Mouse (Mus musculus): ENCODE results near the gene Nipsnap3b. TPM values are rescaled to one million over a fixed set of nuclear protein-coding genes. Genes with fewer than 3 reads are reported as not detected.

Gene Nipsnap3b
- total RNA-seq, 1 experiment from 2014 or later = 55.3 TPM

DNA sequence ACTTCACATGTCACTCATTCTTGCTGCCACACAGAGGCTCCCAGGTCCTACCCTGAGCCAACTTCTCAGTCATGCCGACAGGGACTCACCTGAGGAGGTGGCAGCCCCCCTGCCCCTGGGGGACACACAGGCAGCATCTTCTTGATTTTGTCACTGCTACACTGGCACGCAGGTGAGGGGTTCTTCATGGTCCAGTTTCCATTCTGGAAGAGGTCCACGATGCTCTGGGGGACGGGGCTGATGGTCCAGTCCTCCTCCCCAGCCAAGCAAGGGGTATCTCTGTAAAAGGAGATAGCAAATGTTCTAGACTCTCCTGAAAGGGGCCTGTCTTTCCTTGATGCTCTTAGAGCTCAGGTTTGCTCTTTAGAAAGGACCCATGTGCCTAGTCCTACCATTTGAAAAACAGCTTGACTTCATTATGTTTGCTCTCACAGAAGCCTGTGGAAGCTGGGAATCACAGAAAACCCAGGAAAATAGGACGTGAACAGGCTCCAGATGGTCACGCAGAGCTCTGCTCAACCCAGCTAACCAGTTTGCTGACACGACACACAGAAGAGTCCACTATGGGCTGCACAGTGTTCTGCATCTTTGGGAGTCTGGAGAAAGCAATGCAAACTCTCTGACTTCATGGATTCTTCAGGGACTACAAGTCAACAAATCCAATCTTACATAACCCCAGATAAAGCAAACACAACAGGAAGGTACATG lies 50.8 kb downstream of the Nipsnap3b start:
- ATAC-seq (replicated peaks; ENCODE audit: low read depth, poor library complexity, severe bottlenecking) = no peak

Other genes starting within 250 kb of the Nipsnap3b start
- not detected in 2 replicates for gene Olfr275, start 197.3 kb upstream of the Nipsnap3b start, total RNA-seq (2017)
- not detected in 2 replicates for gene Olfr273, start 152.6 kb upstream of the Nipsnap3b start, total RNA-seq (2017)
- not detected in 2 replicates for gene Olfr272, start 92.7 kb upstream of the Nipsnap3b start, total RNA-seq (2017)
- gene Olfr270, start 47.3 kb upstream of the Nipsnap3b start, total RNA-seq (2017) = not detected in 2 replicates
- not detected in 2 replicates for gene Nipsnap3a, start 22.6 kb upstream of the Nipsnap3b start, total RNA-seq (2017)
- gene Abca1, start 148.0 kb downstream of the Nipsnap3b start, total RNA-seq (2017) = 7.6 and 11.4 TPM in 2 replicates